Mouse (Mus musculus): ENCODE data around the gene Usp18.

Usp18 gene

DNA sequence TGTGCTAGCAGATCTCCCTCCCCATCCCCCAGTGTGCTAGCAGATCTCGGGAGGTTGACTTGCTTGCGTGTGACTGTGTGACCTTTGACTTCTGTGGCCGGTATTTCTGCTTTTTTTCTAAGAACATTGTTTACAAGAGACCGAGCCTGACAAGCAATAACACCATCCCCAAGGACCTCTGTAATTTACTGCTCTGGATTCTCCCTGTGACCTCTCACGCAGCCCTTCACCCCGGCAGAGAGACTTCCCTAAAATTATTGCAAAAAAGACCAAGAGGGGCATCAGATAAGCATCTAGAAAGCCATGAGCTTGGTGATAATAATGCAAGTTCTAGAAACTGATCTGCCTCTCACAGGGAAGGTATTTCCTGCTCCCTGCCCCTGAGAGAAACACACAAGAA, 20.7 kb upstream of the Usp18 start:
- no peak for DNase-seq (ENCODE audit: low spot score)

DNA sequence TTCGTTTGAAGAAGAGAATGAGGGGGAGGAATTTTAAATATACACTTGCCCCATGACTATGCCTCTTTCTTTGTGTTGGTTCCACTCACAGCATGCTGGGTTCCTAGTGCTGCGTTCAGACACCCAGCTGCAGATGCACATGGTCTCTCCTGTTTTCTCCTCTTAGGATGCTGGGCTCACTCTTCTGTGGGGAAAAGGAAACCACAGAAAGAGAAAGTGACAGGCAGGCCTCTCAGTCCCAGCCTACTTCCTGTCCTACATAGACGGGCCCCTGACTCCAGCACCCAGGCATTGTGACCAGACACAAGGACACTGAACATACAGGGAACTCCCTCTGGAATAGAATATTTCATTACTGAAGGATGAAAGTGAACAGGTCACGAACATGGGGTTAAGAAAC, 19.7 kb upstream of the Usp18 start:
- DNase-seq (ENCODE audit: low spot score), result no peak

DNA sequence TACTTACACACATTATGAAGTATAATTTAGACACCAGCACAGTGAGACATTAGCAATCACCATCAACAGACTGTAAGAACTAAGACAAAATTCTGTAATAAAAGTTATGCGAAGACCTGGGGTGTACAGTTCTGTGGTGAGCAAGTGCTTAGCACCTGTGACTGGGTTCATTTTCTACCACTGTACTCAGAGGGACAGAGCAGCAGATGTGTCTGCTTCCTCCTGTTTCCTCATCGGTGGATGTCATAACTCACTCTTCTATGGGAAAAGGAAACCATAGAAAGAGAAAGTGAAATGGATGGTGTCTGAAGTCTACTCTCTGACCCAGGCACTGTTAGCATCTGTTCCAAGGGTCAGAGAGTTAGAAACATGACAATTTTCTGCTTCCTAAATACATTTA, 19.0 kb upstream of the Usp18 start:
- no peak for DNase-seq (ENCODE audit: low spot score)

DNA sequence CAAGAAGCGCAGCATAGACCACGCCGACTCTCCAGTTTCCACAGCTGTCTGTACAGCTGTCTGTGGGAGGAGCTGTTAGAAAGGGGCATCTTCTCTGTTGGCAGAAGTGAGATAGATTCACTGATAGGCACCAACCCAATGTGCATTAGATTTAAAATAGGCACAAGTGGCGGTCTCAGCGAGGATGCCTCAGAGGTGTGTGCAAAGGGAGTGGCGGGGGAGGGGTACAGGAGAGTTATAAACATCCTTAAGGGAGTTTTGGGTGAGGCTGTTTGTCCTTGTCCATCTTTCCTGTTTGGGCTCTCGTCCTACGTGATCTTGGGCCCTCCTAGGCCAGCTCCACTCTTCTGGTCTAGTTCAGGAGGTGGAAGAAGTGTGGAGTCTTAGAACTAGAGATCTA, 17.3 kb upstream of the Usp18 start:
- no peak for DNase-seq (ENCODE audit: low spot score)

DNA sequence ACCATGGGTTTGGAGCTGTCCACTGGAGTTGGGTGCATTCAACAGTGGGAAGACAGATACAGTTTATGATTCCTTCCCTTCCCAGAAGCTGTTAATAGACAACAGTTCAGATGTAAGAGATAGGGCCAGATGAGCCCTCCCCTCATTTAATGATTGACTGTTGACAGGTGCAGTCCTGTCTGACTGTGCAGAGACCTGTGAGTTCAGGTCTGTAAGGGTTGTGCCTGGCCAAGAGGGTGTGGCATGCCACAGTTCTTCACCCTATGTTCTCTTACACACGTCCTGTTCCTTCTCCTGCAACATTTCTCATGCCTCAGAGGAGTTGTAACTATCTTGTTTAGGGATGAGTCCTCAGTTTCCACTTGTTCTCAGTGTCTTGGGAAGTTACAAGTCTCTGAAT, 13.1 kb upstream of the Usp18 start:
- no peak for DNase-seq (ENCODE audit: low spot score)

DNA sequence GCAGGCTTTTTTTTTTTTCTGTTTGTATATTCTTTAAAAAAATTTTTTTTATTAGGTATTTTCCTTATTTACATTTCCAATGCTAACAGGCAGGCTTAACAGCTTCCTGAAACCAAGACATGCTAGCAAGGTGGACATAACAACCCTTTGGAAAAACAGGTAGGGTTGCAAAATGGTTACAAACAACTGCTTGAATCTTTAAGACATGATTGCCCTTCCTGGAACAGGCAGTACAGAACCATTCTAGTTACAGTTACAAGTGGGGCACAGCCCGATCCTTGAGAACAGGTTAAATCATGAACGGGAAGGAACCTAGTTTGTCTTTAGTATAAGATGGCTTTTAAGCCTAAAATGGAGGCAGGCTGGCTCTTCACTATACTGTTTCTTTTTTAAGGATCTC, 9.3 kb upstream of the Usp18 start:
- DNase-seq (ENCODE audit: low spot score), result no peak

DNA sequence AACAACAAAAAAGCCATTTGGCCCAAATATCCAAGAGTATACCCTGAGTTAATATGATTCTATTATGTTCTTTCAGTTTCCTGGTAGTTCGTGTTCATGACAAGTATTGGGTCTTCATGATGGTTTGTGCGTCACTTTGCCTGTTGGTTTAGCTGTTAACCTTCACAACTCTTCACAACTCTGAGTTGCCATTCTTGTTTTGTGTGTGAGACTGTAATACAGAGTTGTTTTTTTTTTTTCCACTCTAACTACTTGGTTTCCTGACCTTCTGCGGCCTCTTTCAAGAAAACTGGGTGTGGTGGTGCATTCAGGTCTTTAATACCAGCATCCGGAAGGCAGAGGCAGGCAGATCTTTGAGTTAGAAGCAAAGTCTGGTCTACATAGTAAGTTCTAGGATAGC, 7.5 kb upstream of the Usp18 start:
- no peak for DNase-seq (ENCODE audit: low spot score)

DNA sequence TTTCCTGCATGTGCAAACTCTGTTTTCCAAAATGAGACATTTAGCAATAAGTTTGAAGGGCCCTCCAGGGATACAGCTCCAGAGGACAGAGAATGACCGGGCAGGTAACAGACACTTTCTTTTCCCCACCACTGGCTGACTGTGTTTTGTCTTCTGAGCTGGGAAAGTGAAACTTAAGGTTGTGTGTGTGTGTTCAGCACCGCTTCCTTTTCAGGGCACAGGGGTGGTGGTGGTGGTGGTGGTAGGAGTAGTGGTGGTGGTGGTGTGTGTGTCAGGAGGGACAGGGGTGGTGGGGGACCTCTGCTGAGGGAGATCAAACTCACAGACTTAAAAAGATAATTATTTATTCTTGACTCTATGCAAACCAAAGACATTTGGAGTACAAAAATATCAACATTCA, 3.9 kb upstream of the Usp18 start:
- no peak for DNase-seq (ENCODE audit: low spot score)

DNA sequence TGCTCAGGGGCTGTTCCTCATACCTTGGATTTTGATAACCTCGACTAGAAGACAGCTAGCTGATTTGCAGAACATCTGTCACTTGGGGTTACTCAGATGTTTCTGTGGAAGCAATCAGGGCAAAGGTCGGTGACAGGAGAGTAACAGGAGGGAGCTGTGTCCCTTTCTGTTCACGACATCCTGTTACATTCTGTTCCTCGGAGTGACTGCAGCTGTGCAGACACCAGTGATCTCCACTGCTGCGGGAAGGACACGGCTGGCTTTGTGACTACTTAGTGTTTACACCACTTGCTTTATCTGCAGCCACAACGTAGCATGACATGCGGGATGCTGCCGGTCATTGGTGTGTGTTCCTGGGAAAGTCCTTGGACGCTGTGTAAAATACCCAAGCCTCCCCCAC, 2.5 kb upstream of the Usp18 start:
- no peak for DNase-seq (ENCODE audit: low spot score)

DNA sequence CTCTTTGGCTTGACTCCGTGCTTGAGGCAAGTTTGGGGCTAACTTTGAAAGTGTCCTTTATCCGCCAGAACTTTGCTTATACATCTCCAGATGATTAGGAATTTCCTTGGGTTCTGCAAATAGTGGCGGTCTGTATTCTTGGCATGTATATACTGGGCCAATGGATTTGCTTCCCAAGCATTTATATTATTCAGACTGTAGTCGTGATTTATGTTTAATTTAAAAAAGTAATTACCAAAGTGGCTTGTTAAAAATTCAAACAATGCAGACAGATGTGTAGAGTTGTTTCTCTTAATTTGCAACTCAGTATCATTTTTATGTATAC, 293 bp downstream of the Usp18 start:
- DNase-seq (ENCODE audit: low spot score), result no peak

DNA sequence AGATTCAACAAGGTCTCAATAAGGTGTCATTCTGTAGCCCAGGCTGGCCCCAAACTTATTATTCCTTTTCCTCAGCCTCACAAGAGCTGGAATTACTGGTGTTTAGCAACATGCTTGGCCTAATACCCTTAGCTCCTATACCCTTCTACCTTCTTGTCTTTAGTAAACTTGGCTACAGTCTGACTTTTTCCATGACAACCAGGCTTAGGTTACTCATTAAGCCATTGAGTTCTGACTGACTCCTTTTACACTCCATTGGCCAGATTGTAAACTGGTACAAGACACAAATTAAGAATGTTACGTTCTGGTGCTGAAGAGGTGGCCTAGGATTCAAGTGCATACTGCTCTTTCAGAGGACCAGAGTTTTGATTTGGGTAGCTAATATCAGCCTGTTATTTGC, 4.7 kb downstream of the Usp18 start:
- no peak for DNase-seq (ENCODE audit: low spot score)

DNA sequence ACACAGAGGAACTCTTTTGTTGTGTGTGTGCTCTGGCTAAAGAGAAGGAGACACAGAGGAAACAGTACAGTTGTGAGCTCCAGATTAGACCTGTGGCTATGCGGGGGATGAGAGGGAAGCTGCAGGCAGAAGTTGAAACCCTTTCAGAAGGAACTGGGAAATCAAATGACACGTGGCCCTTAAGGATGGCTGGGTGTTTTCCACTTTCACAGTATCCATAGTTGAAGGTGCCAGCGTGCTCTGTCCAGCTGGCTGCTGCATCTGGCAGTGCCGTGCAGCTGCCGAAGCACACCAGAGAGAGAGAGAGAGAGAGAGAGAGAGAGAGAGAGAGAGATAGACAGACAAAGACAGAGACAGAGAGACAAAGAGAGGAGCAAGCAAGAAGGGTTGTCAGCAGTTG, 5.5 kb downstream of the Usp18 start:
- no peak for DNase-seq (ENCODE audit: low spot score)

DNA sequence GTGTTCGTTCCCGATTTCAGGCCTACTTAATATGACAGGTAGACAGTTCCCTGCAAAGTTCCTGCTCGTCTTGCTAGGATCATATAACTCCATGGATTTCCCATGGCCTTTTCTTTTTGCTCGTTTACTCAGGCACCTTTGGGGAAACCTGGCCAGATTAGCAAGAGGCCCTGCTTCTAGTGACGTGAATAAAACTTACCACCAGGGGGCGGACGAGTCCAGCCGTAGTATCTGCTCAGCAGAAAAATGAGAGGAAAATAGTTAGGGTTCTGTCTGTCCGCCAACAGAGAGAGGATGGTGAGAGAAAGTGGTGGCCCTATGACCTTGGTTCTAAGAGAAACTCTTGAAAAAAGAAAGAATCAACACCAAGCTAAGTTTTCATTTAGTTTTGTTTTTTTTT, 14.8 kb downstream of the Usp18 start:
- DNase-seq (ENCODE audit: low spot score), result peak; percentile 86

DNA sequence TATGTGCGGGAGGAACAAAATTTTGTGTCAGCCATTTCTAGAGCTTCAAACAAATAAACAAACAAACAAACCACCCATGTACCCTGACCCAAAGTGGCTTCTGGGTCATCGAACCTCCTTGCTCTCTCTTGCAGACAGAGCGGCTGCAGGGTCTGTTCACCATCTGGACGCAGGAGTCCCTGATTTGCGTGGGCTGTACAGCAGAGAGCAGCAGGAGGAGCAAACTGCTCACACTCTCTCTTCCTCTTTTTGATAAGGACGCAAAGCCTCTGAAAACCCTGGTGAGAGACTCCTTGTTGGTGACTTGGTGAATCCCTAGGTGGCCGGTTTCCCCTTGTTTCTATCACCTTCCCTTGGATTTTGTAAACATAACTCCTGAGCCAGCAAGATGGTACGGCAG, 15.5 kb downstream of the Usp18 start:
- DNase-seq (ENCODE audit: low spot score), result no peak

DNA sequence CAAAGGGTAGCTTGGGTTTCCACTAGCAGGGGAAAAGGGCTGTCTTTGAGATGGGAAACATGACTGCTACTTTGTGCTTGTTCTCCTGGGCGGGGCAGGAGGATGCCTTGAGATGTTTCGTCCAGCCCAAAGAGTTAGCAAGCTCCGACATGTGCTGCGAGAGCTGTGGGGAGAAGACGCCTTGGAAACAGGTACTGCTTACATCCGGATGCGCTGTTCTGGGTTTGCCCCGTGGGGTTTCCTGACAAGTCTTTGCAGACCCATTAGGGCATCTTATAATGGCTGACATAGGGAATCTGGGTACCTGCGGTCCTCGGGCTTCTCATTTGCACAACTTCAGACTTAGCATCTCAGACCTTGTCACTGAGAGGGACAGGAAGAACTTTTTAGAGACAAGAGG, 16.3 kb downstream of the Usp18 start:
- no peak for DNase-seq (ENCODE audit: low spot score)

DNA sequence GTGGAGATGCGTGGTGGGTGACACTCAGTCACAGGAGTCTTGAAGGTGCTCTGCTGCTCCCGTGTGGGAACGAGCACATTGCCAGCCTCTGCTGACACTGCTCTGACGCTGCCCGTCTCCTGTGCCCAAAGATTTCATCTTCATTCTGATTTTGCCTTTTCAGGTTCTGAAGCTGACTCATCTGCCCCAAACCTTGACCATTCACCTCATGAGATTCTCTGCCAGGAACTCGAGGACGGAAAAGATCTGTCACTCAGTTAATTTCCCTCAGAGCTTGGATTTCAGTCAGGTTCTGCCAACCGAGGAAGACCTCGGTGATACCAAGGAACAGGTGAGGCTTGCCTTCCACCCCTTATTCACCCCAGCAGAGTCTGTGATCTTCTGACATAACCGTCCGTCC, 16.8 kb downstream of the Usp18 start:
- no peak for DNase-seq (ENCODE audit: low spot score)

DNA sequence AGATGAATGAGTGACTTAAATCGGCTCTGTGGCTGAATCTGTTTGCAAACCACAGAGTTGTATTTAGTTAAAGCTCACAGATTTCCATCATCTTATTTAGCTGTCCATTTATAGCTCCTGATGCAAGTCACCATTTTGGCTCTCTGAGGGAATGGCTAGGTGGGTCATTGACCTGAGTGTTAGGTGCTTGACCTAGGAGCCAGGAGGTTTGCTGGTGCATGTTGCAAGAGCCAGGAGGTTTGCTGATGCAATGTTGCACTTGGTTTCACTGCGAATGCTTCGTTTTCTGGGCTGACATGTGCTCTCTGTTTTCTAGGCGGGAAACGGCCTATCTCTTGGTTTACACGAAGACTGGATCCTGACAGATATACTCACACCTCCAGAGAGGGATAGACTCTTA, 24.4 kb downstream of the Usp18 start:
- DNase-seq (ENCODE audit: low spot score), result no peak

DNA sequence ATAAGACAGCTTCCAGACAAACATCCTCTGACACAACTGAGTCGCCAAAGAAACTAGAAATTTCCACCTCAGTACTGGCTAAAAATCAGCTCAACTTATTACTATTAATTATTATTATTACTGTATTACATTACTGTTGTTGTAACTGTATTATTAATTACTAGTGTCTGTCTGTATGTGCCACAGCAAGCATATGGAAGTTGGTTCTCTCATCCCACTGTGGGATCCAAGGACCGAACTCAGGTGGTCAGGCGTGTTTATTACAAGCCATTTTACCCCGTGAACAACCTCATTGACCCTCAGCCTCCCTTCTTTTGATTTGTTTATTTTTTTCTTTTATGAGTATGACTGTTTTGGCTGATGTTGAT, 26.0 kb downstream of the Usp18 start:
- no peak for DNase-seq (ENCODE audit: low spot score)

DNA sequence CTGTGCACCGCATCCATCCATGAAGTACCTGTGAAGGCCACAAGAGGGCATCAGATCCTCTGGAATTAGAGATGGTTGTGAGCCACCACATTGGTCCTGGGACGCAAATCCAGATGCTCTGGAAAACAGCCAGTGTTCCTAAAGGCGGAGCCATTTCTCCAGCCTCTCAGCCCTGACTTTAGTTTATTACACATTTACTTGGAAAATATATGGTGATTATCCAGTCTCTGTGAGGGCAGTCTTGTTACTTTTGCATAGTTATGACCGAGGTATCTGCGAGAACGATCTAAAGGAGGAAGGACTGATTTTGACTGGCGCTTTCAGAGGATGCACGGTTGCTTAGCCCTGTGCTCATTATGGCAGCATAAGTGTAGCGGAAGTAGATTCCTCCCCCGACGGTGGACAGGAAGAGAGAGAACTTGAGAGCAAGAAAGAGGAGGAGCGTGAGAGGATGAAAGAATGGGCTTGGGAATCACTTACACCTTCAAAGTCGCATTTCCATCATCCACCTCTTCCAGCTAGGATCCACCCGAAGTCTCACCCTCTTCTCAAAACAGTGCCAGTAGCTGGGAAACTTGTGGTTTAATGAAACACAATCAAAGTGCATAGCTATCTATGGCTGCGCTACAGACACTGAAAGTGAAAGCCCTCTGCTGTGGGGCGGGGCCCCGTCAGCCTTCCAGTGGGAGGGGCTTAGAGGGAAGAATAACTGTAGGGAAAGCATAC, 26.5 kb downstream of the Usp18 start:
- peak; percentile 86 for DNase-seq (ENCODE audit: low spot score)

DNA sequence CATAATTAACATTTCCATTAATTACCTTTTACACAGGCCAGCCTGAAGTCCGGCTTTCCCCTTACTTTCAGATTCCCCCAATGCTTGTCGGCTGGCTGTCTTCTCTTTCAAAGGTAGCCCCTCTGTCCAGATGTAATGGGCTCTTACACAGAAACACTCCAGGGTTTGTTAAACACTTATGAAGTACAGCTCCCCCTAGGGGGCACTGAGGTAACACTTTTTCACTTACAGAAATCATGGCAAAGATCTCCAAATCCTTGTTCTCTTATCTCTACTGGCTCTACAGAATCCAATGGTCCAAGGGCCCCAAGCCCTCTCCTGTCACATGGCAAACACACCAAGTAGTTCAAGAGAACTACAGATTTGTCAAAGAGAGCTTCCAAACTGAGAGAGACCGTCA, 28.6 kb downstream of the Usp18 start:
- no peak for DNase-seq (ENCODE audit: low spot score)

DNA sequence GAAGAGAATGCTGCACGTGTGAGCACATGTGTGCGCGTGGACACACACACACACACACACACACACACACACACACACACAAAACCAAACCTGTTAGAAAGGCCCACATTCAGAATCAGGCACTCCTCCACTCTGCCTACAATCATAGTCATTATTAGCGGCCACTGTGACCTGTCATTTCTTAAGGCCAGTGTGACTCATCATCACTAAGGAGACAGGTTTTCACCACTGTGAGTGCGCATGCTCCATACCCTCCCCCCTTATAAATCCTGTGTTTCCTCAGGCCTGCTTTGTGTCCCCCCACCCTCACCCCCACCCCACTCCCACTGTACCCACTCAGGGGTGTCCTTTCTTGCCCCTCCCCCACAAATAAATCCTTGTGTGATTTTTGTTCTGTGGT, 38.4 kb downstream of the Usp18 start:
- DNase-seq (ENCODE audit: low spot score), result no peak

DNA sequence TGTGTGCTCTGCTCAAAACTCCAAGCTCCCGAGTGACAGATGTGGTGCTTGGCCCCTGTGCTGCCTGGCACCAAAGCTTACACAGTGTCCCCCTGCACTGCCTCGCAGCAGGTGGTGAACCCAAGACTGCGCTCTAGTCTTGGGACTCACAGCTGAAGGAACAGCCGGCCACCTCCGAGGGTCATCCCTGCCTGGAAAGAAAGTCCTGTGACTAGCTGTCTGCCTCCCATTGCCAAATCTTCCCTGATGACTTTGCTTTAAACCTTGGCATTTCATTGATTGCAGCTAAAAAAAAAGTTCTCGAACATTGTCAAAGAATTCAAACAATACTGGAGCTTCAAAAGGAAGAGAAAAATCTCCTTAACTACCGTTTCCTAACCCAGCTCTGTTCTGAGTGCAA, 53.6 kb downstream of the Usp18 start:
- DNase-seq (ENCODE audit: low spot score), result no peak

DNA sequence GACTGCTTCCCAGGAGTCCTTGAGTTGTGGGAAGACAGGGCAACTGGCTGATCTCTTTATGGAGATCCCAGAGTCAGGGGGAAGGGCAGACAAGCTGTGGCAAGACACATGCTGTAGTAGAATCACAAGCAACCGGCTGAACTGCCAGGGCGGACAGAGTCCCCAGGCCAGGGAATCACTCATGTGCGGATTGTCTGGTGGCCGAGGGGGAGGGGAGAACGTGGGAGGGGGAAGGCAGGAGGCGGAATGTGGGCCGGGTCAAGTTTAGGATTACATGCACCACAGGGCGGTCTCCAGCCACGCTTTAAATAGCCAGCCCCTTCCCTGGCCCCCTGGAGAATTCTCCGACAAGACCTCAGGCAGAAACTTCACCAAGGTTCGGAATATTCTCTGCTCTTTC, 54.2 kb downstream of the Usp18 start, which contains the start of gene Slc6a13:
Slc6a13 (plus strand) TSS at position 274 of the 400 bp plus-strand sequence.
- peak; percentile 51 for DNase-seq (ENCODE audit: low spot score)

DNA sequence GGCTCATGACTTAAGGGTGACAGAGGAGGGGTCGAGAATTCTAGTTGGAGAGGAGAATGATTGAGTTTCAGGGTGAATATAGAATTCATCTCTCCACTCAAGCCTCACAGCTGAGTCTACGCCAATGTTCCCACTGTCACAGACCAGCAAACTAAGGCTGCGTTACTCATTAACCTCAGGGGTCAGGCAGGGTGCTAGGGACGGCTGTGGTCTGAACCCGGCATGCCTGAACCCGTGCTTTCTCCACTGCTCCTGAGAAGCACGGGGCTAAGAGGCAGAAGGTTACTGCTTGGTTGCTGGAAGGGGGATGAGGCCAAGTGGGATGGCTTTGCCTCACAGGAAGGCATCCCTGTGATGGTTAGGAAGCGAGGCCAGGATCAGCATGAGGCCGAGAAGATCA, 54.8 kb downstream of the Usp18 start:
- DNase-seq (ENCODE audit: low spot score), result no peak
